Mouse (Mus musculus) adrenal gland, postnatal 4 days (tissue): Measurements from ENCODE around the gene Cstad. TPM values are rescaled to one million over a fixed set of nuclear protein-coding genes. Genes with fewer than 3 reads are reported as not detected.
A peak's percentile ranks its signal among the peaks of the same experiment; 100 is the strongest.

Experiments
- DNase-seq, 2 experiments: peaks; one replicate each; pipeline ENCODE4 v3.0.0; 2021 to 2022; ENCODE audit warnings: low spot score in 2 of 2, mixed read lengths in 2 of 2
- total RNA-seq, 2 experiments: library from RNA; stranded (reverse); gene quantifications; 2 replicates each; pipeline ENCODE4 v1.2.3; 2021

Cstad gene
- total RNA-seq, 2 experiments from 2014 or later, result 6.7 to 7.3 TPM

DNA sequence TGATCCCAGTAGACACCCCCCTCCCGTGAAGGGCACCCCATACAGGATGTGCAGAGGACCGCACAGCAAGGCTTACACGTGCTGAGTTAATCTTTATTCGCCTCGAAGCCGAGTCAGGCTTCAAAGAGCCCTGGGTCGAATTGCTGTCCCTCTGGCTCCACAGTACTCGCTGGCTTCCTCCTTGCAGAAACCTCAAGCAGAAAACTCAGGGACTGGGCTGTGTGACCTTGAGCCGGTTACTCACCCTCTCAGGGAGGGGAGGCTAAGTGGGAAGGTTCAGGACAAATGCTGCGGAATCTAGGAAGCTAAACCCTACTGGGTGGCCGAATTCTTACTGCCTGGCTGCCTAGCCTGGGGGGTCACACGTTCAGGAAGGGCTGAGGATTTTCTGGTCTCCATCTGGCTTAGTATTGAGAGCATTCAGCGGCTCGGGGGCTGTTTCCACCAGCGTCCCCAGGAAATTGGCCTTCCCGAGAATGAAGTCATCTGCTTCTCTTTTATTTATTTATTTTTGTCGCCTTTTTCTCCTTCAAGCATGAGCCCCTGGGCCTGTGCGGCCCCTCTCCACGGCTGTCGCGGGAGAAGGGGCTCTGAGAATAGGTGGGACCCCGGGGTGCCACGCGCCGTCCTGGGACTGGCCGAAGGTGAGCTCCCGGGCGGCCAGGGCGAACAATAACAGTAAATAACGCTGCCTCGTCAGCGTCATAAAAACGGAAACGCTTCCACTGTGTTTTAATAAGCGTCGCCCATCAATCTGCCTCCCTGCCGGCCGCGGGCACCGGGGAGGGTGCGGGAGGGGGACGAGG is 63.0 kb downstream of the Cstad start:
- DNase-seq, result peak; percentile 30 to 50

DNA sequence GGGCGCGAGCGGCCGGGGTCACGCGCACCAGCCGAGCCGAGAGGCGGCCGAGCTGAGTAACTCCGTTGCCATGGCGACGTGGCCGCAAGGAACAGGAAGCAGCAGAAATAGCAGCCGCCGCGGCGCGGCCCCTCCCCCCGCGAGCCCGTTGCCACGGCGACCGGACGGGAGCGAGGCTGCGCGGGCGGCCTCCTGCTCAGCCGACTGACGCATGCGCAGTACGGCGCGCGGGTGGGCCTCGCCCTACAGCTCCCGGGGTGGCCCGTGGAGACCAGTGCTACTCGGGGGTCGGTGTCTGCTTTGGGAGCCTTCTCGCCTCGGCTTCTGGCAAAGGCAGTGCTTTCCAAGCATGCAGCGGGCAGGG is 63.6 kb downstream of the Cstad start:
- DNase-seq, result peak; percentile 97 to 99

Other genes starting within 250 kb of the Cstad start
- 100 to 1,000 TPM; 106 to 107 TPM for gene Sh3glb2, start 235.7 kb upstream of the Cstad start, total RNA-seq
- gene Miga2, start 230.8 kb upstream of the Cstad start, total RNA-seq, result 10 to 100 TPM; 65.1 to 71.1 TPM
- gene Dolpp1, start 202.8 kb upstream of the Cstad start, total RNA-seq, result 10 to 100 TPM; 25.9 to 33.9 TPM
- 10 to 100 TPM; 77.6 to 90.3 TPM for gene Crat, start 179.2 kb upstream of the Cstad start, total RNA-seq
- 100 to 1,000 TPM; 165 to 169 TPM for gene Ptpa, start 179.0 kb upstream of the Cstad start, total RNA-seq
- 10 to 100 TPM; 10.6 to 11.6 TPM for gene Ier5l, start 120.8 kb upstream of the Cstad start, total RNA-seq
- gene 1700001O22Rik, start 208.6 kb downstream of the Cstad start, total RNA-seq, result 1 to 10 TPM; 1.2 to 1.9 TPM
- 10 to 100 TPM; 43.1 to 44.4 TPM for gene Ntmt1, start 212.8 kb downstream of the Cstad start, total RNA-seq
- 10 to 100 TPM; 28.9 to 32.0 TPM for gene Asb6, start 235.3 kb downstream of the Cstad start, total RNA-seq
- gene Prrx2, start 239.9 kb downstream of the Cstad start, total RNA-seq, result 1 to 10 TPM; 2.8 to 3.3 TPM